Mouse (Mus musculus) limb, embryonic 14.5 days (tissue): ENCODE data around the gene Selenok. TPM values are rescaled to one million over a fixed set of nuclear protein-coding genes. Genes with fewer than 3 reads are reported as not detected.

ENCODE experiments used
- ATAC-seq: fragments of 200-750 bp; cut with Nextera tagmentation; 2 replicates; pipeline ENCODE4 v1.8.0; 2017; ENCODE audit warnings: low read depth, moderate number of reproducible peaks, moderate TSS enrichment; ENCODE audit not compliant: low FRiP score
- DNase-seq: peaks from one replicate; pipeline ENCODE4 v3.0.0-alpha.2; 2015; ENCODE audit warnings: low spot score
- H3K27ac ChIP-seq: fragments of 300-500 bp; sonication (generic); replicated peaks from 2 replicates; pipeline ENCODE4 v1.5.1; 2014; ENCODE audit warnings: low read depth, mild to moderate bottlenecking, low read length, moderate library complexity, mixed read lengths
- H3K27me3 ChIP-seq: fragments of 300-500 bp; sonication (generic); 2 replicates; pipeline ENCODE4 v1.6.1; 2014; ENCODE audit warnings: low read length, mixed read lengths; ENCODE audit not compliant: control insufficient read depth, insufficient read depth
- H3K36me3 ChIP-seq: fragments of 300-500 bp; sonication (generic); 2 replicates; pipeline ENCODE4 v1.6.1; 2014; ENCODE audit warnings: mild to moderate bottlenecking, low read length, moderate library complexity, mixed read lengths; ENCODE audit not compliant: control insufficient read depth, insufficient read depth
- H3K4me1 ChIP-seq: fragments of 300-500 bp; sonication (generic); 2 replicates; pipeline ENCODE4 v1.6.1; 2014; ENCODE audit warnings: antibody characterized with exemption, low read length, mixed read lengths; ENCODE audit not compliant: control insufficient read depth, insufficient read depth
- H3K4me2 ChIP-seq: fragments of 300-500 bp; sonication (generic); replicated peaks from 2 replicates; pipeline ENCODE4 v1.6.1; 2014; ENCODE audit warnings: low read depth, mild to moderate bottlenecking, low read length, moderate library complexity; ENCODE audit not compliant: severe bottlenecking
- H3K4me3 ChIP-seq: fragments of 300-500 bp; sonication (generic); replicated peaks from 2 replicates; pipeline ENCODE4 v1.5.1; 2014; ENCODE audit warnings: low read length
- H3K9ac ChIP-seq: fragments of 300-500 bp; sonication (generic); 2 replicates; pipeline ENCODE4 v1.6.1; 2014; ENCODE audit warnings: mild to moderate bottlenecking, low read depth, low read length, moderate library complexity; ENCODE audit not compliant: severe bottlenecking
- H3K9me3 ChIP-seq: fragments of 300-500 bp; sonication (generic); 2 replicates; pipeline ENCODE4 v1.6.1; 2016; ENCODE audit warnings: low read length; ENCODE audit not compliant: control insufficient read depth
- POLR2A ChIP-seq: fragments of 200-500 bp; IDR thresholded peaks from 2 replicates; pipeline ENCODE4 v1.8.0; 2012; ENCODE audit warnings: inconsistent platforms, mild to moderate bottlenecking, moderate library complexity, borderline replicate concordance; ENCODE audit not compliant: insufficient read depth, insufficient read length; ENCODE audit errors: extremely low read depth
- WGBS: fragments of 180-500 bp; shearing (Covaris S2); extraction: QIAGEN DNeasy Blood & Tissue Kit; methylation state at CpG from one replicate; pipeline ENCODE4 v1.1.7; 2014; 5-methylcytosine and 5-hydroxymethylcytosine counted together
- polyA plus RNA-seq, 2 experiments: library from polyadenylated mRNA; depleted of rRNA in 1 of 2; stranded (reverse) in 1 of 2; unstranded in 1 of 2; fragments of >200 nt; fragmentation: Nextera tagmentation in 1 of 2; extraction: Ambion mirVana in 1 of 2; gene quantifications; 2 replicates each; pipeline versions ENCODE4 v1.2.1 to v1.2.3; 2012 to 2014

The Selenok gene
- polyA plus RNA-seq, 2 experiments, result 137 to 265 TPM

GRCm38 (mm10) chr14:30009864-30010560 lies 41.9 kb downstream of the Selenok start:
- H3K4me2 ChIP-seq, result 0 out of 2 replicates have a peak overlapping the region, but pooled peaks have one; percentile 10
- WGBS, result 66% methylated on average over 10 of the region's 10 CpGs
- H3K4me3 ChIP-seq, result no peak overlapping the region
- ATAC-seq, result no peak
- H3K27me3 ChIP-seq, result peaks cover 7% of the 10 kb centered on the region; the same call in 1 of the 2 replicates
- peaks cover 20% of the 10 kb centered on the region for H3K4me1 ChIP-seq
- no peak overlapping the region for H3K27ac ChIP-seq
- DNase-seq, result peak; percentile 21
- no peak overlapping the region for H3K9ac ChIP-seq
- no peaks in the 10 kb centered on the region for H3K9me3 ChIP-seq
- no peaks in the 10 kb centered on the region for H3K36me3 ChIP-seq
- no peak for TF ChIP-seq POLR2A

- Histone ChIP-seq H3K36me3 (no peaks in the 10 kb centered on the region), H3K9ac (no peak overlapping the region), H3K27ac (no peak overlapping the region), H3K4me3 (no peak overlapping the region), H3K4me1 (peaks cover 20% of the 10 kb centered on the region), H3K27me3 (peaks cover 7% of the 10 kb centered on the region; the same call in 1 of the 2 replicates), H3K4me2 (no peak overlapping the region), H3K9me3 (no peaks in the 10 kb centered on the region)
- TF ChIP-seq POLR2A, result no peak
- ATAC-seq (0 out of 2 replicates have a peak, but pooled peaks have one; percentile 55), DNase-seq (no peak)
- 67% methylated on average over 10 of the region's 10 CpGs for WGBS
These were observed 43.9 kb downstream of the Selenok start for GRCm38 (mm10) chr14:30011886-30012560.

GRCm38 (mm10) chr14:30014487-30014886 lies 46.4 kb downstream of the Selenok start:
- WGBS, result 40% methylated on average over 10 of the region's 10 CpGs
- H3K4me2 ChIP-seq, result no peak overlapping the region
- ATAC-seq, result no peak
- peaks cover 9% of the 10 kb centered on the region; the same call in 1 of the 2 replicates for H3K4me1 ChIP-seq
- H3K4me3 ChIP-seq, result no peak overlapping the region
- no peaks in the 10 kb centered on the region for H3K36me3 ChIP-seq
- TF ChIP-seq POLR2A, result no peak
- no peak overlapping the region for H3K9ac ChIP-seq
- no peaks in the 10 kb centered on the region for H3K9me3 ChIP-seq
- DNase-seq, result no peak
- H3K27me3 ChIP-seq, result 0 out of 2 replicates have a peak, but pooled peaks cover 5% of the 10 kb centered on the region
- H3K27ac ChIP-seq, result no peak overlapping the region

- no peak for TF ChIP-seq POLR2A
- H3K27ac ChIP-seq, result no peak overlapping the region
- no peak for ATAC-seq
- H3K4me3 ChIP-seq, result no peak overlapping the region
- 0 out of 2 replicates have a peak, but pooled peaks cover under 1% of the 10 kb centered on the region for H3K27me3 ChIP-seq
- 47% methylated on average over 1 of the region's 1 CpGs for WGBS
- peaks cover 7% of the 10 kb centered on the region; the same call in 1 of the 2 replicates for H3K4me1 ChIP-seq
- no peak overlapping the region for H3K9ac ChIP-seq
- H3K36me3 ChIP-seq, result no peaks in the 10 kb centered on the region
- H3K9me3 ChIP-seq, result no peaks in the 10 kb centered on the region
- DNase-seq, result no peak
- H3K4me2 ChIP-seq, result no peak overlapping the region
These were observed 46.9 kb downstream of the Selenok start for GRCm38 (mm10) chr14:30015008-30015407.

DNA sequence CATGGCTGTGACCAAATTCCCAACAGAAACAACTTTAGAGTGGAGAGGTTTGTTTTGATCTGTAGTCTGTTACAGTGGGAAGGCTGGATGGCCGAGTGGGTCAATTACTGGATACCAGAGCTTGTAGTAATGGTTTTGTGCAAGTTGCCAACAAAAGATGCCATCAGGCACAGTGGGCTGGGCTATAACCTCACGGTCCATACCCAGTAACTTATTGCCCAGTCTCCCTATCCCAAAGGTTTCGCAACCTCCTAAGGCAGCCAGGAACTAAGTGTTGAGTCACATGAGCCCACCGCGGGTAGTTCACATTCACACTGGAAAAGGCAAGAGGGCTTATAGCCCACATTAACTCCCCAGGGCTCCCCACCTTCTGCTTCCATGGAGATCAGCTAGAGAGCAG lies 48.6 kb downstream of the Selenok start:
- Histone ChIP-seq H3K4me1 (no peaks in the 10 kb centered on the region), H3K27me3 (no peaks in the 10 kb centered on the region), H3K9ac (no peak overlapping the region), H3K9me3 (no peaks in the 10 kb centered on the region), H3K4me2 (no peak overlapping the region), H3K27ac (no peak overlapping the region), H3K36me3 (no peaks in the 10 kb centered on the region), H3K4me3 (no peak overlapping the region)
- 89% methylated on average over 5 of the region's 5 CpGs for WGBS
- ATAC-seq, result no peak
- no peak for DNase-seq
- TF ChIP-seq POLR2A, result no peak
